Mouse (Mus musculus): Measurements from ENCODE around the gene Ints13. TPM values are rescaled to one million over a fixed set of nuclear protein-coding genes. Genes with fewer than 3 reads are reported as not detected.

Ints13 gene
- polyA plus RNA-seq, 1 experiment = 18.4 TPM

DNA sequence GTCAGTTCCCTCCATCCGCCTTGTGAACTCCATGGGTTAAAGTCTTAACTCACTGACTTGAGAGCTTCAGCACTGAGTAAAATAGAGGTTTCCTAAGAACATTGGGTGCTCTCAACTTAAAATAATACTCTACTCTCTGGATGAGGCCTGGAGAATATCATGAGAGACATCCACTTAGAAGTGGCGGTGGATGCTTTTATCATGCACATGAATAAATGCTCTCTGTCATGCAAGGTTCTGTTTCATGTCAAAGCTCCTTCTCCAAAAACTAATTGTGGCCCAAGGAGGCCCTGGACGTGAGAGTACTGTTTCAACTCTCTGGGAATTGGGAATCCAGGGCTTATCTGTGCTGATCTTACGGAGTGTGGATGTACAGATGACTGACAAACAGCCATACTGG, 40.5 kb downstream of the Ints13 start:
- no peak overlapping the region for H3K4me3 ChIP-seq
- no peak for TF ChIP-seq SRF (IDR thresholded peaks at IDR 0.05; ENCODE audit: control insufficient read depth, insufficient read length, low read depth)
- no peak for TF ChIP-seq TCF3 (IDR thresholded peaks at IDR 0.05; ENCODE audit: insufficient read length, low read depth)
- no peak for TF ChIP-seq USF1 (IDR thresholded peaks at IDR 0.05; ENCODE audit: low read depth)
- TF ChIP-seq MYOG (IDR thresholded peaks at IDR 0.05; ENCODE audit: control insufficient read depth in 1 of 3, insufficient read depth in 1 of 3, insufficient read length in 2 of 3, low read depth in 2 of 3) = no peak
- no peak for TF ChIP-seq POLR2A (IDR thresholded peaks at IDR 0.05; ENCODE audit: insufficient read length, low read depth)
- TF ChIP-seq TCF12 (IDR thresholded peaks at IDR 0.05; ENCODE audit: insufficient read depth, poor library complexity, severe bottlenecking) = no peak
- TF ChIP-seq CEBPB (IDR thresholded peaks at IDR 0.05; ENCODE audit: insufficient read depth, poor library complexity, severe bottlenecking) = no peak
- no peak for TF ChIP-seq MYOD1 (IDR thresholded peaks at IDR 0.05; ENCODE audit: control insufficient read depth in 1 of 3, insufficient read length in 2 of 3, low read depth in 2 of 3)
- no peak overlapping the region for H3K4me2 ChIP-seq (ENCODE audit: low read depth)
- no peaks in the 10 kb centered on the region for H3K27me3 ChIP-seq (ENCODE audit: control insufficient read depth, insufficient read depth, insufficient read length)
- no peaks in the 10 kb centered on the region for H3K36me3 ChIP-seq (ENCODE audit: control insufficient read depth, insufficient read depth)
- no peaks in the 10 kb centered on the region for H3K79me2 ChIP-seq (ENCODE audit: control insufficient read depth, insufficient read depth)
- no peak overlapping the region for H3ac ChIP-seq (ENCODE audit: control insufficient read depth, insufficient read length)

DNA sequence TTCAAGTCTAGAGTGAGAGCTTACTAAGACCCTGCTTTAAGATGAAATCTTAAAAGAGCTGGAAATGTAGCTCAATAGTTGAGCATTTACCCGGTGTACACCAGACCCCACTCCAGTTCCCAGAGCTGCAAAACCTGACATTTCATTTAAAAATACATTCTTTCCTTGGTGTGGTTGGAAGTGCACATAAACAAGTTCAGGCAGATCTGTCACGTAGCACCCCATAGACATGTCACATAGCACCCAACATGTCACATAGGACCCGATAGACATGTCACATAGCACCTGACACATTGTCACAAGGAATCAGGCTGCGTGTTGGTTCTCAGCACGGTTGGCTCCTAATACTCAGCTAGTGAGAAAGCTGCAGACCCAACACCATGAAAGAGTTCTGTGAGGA, 42.1 kb downstream of the Ints13 start:
- Histone ChIP-seq H3K4me2 (ENCODE audit: low read depth) (no peak overlapping the region), H3K36me3 (ENCODE audit: control insufficient read depth, insufficient read depth) (no peaks in the 10 kb centered on the region), H3ac (ENCODE audit: control insufficient read depth, insufficient read length) (no peak overlapping the region), H3K79me2 (ENCODE audit: control insufficient read depth, insufficient read depth) (no peaks in the 10 kb centered on the region), H3K27me3 (ENCODE audit: control insufficient read depth, insufficient read depth, insufficient read length) (no peaks in the 10 kb centered on the region), H3K4me3 (no peak overlapping the region)
- TF ChIP-seq REST (IDR thresholded peaks at IDR 0.05; ENCODE audit: insufficient read depth, insufficient read length) (no peak), MYOG (IDR thresholded peaks at IDR 0.05; ENCODE audit: control insufficient read depth in 1 of 3, insufficient read depth in 1 of 3, insufficient read length in 2 of 3, low read depth in 2 of 3) (no peak), TCF3 (IDR thresholded peaks at IDR 0.05; ENCODE audit: insufficient read length, low read depth) (no peak), CEBPB (IDR thresholded peaks at IDR 0.05; ENCODE audit: insufficient read depth, poor library complexity, severe bottlenecking) (no peak), USF1 (IDR thresholded peaks at IDR 0.05; ENCODE audit: low read depth) (no peak), SRF (IDR thresholded peaks at IDR 0.05; ENCODE audit: control insufficient read depth, insufficient read length, low read depth) (no peak), MYOD1 (IDR thresholded peaks at IDR 0.05; ENCODE audit: control insufficient read depth in 1 of 3, insufficient read length in 2 of 3, low read depth in 2 of 3) (no peak), POLR2A (IDR thresholded peaks at IDR 0.05; ENCODE audit: insufficient read length, low read depth) (no peak), TCF12 (IDR thresholded peaks at IDR 0.05; ENCODE audit: insufficient read depth, poor library complexity, severe bottlenecking) (no peak), POLR2AphosphoS2 (IDR thresholded peaks at IDR 0.05; ENCODE audit: insufficient read length, low read depth) (no peak), MAX (IDR thresholded peaks at IDR 0.05; ENCODE audit: low read depth) (no peak), E2F4 (IDR thresholded peaks at IDR 0.05; ENCODE audit: insufficient read depth) (no peak)

DNA sequence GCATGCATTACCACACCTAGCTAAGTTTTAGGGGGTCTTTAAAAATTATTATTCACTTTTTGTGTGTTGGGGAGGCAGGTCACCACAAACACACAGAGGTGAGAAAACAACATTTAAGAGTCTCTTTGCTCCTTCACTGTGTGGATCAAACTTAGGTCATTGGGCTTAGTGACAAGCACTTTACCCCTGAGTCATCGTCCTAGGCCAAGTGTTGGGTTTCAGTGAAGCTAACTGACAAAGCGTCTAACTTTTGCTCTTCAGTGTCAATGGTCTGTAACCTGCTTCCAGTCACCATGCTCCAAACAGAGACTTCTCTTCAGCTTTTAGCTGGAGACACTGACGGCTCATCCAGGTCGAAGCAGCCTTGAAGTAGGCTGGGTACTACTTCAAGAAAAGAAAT, 44.5 kb downstream of the Ints13 start:
- Histone ChIP-seq H3ac (ENCODE audit: control insufficient read depth, insufficient read length) (no peak overlapping the region), H3K27me3 (ENCODE audit: control insufficient read depth, insufficient read depth, insufficient read length) (no peaks in the 10 kb centered on the region), H3K79me2 (ENCODE audit: control insufficient read depth, insufficient read depth) (no peaks in the 10 kb centered on the region), H3K4me2 (ENCODE audit: low read depth) (peak overlapping the region; percentile 39), H3K36me3 (ENCODE audit: control insufficient read depth, insufficient read depth) (no peaks in the 10 kb centered on the region), H3K4me3 (no peak overlapping the region)
- TF ChIP-seq MYOD1 (IDR thresholded peaks at IDR 0.05; ENCODE audit: control insufficient read depth in 1 of 3, insufficient read length in 2 of 3, low read depth in 2 of 3) (no peak), E2F4 (IDR thresholded peaks at IDR 0.05; ENCODE audit: insufficient read depth) (no peak), CEBPB (IDR thresholded peaks at IDR 0.05; ENCODE audit: insufficient read depth, poor library complexity, severe bottlenecking) (no peak), TCF3 (IDR thresholded peaks at IDR 0.05; ENCODE audit: insufficient read length, low read depth) (no peak), SRF (IDR thresholded peaks at IDR 0.05; ENCODE audit: control insufficient read depth, insufficient read length, low read depth) (no peak)

DNA sequence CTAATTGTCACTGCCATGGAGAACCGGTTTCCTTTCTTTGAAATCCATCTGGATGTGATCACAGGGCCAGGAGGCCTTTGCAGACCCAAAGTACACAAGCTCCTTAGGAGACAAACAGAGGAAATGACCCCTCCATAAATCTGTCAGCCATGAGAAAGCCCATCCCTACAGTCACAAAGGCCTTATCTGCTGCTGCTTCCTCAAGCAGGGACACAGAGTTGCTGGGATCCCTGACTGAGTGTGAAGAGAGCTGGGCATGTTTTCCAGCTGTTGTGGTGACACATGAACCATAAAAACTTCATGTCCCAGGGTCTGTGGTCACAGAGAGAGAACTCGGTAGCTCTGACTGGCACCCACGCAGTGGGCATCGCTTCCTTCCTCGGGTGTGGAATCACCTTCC, 46.9 kb downstream of the Ints13 start:
- Histone ChIP-seq H3K27me3 (ENCODE audit: control insufficient read depth, insufficient read depth, insufficient read length) (no peaks in the 10 kb centered on the region), H3K36me3 (ENCODE audit: control insufficient read depth, insufficient read depth) (no peaks in the 10 kb centered on the region), H3K79me2 (ENCODE audit: control insufficient read depth, insufficient read depth) (no peaks in the 10 kb centered on the region), H3ac (ENCODE audit: control insufficient read depth, insufficient read length) (no peak overlapping the region), H3K4me2 (ENCODE audit: low read depth) (peak overlapping the region; percentile 54), H3K4me3 (no peak overlapping the region)
- TF ChIP-seq POLR2AphosphoS2 (IDR thresholded peaks at IDR 0.05; ENCODE audit: insufficient read length, low read depth) (no peak), MYOD1 (IDR thresholded peaks at IDR 0.05; ENCODE audit: control insufficient read depth in 1 of 3, insufficient read length in 2 of 3, low read depth in 2 of 3) (peak in 2 of 3 experiments; percentile 68), POLR2A (IDR thresholded peaks at IDR 0.05; ENCODE audit: insufficient read length, low read depth) (no peak), USF1 (IDR thresholded peaks at IDR 0.05; ENCODE audit: low read depth) (no peak), TCF3 (IDR thresholded peaks at IDR 0.05; ENCODE audit: insufficient read length, low read depth) (peak; percentile 2), TCF12 (IDR thresholded peaks at IDR 0.05; ENCODE audit: insufficient read depth, poor library complexity, severe bottlenecking) (peak; percentile 36), CEBPB (IDR thresholded peaks at IDR 0.05; ENCODE audit: insufficient read depth, poor library complexity, severe bottlenecking) (no peak), MYOG (IDR thresholded peaks at IDR 0.05; ENCODE audit: control insufficient read depth in 1 of 3, insufficient read depth in 1 of 3, insufficient read length in 2 of 3, low read depth in 2 of 3) (peak in 1 of 3 experiments; percentile 58), REST (IDR thresholded peaks at IDR 0.05; ENCODE audit: insufficient read depth, insufficient read length) (no peak), SRF (IDR thresholded peaks at IDR 0.05; ENCODE audit: control insufficient read depth, insufficient read length, low read depth) (no peak), E2F4 (IDR thresholded peaks at IDR 0.05; ENCODE audit: insufficient read depth) (no peak), MAX (IDR thresholded peaks at IDR 0.05; ENCODE audit: low read depth) (no peak)

DNA sequence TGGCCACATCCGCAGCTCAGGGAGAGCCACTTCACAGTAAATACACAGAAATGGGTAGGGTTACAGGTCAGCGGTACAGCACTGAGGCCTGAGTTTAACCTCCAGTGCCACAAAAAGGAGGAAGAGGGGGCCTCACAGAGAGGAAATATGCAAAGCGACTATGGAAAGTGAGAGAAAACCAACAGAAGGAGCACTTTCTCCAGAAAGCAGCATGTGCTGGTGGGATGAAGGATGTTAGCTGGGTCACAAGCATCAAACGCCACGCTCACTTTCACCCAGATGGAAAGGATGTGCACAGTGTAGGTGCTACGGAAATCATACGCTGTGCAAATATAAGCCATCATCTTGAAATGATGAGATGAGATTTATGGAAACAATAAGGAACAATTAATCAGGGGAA, 47.3 kb downstream of the Ints13 start:
- no peaks in the 10 kb centered on the region for H3K27me3 ChIP-seq (ENCODE audit: control insufficient read depth, insufficient read depth, insufficient read length)
- TF ChIP-seq E2F4 (IDR thresholded peaks at IDR 0.05; ENCODE audit: insufficient read depth) = no peak
- TF ChIP-seq MYOD1 (IDR thresholded peaks at IDR 0.05; ENCODE audit: control insufficient read depth in 1 of 3, insufficient read length in 2 of 3, low read depth in 2 of 3) = no peak
- no peak for TF ChIP-seq TCF3 (IDR thresholded peaks at IDR 0.05; ENCODE audit: insufficient read length, low read depth)
- no peak for TF ChIP-seq MAX (IDR thresholded peaks at IDR 0.05; ENCODE audit: low read depth)
- TF ChIP-seq USF1 (IDR thresholded peaks at IDR 0.05; ENCODE audit: low read depth) = no peak
- TF ChIP-seq TCF12 (IDR thresholded peaks at IDR 0.05; ENCODE audit: insufficient read depth, poor library complexity, severe bottlenecking) = no peak
- TF ChIP-seq POLR2A (IDR thresholded peaks at IDR 0.05; ENCODE audit: insufficient read length, low read depth) = no peak

More for the DNA sequence above, 47.3 kb downstream of the Ints13 start:
- Histone ChIP-seq H3K4me2 (ENCODE audit: low read depth) (peak overlapping the region; percentile 54), H3K79me2 (ENCODE audit: control insufficient read depth, insufficient read depth) (no peaks in the 10 kb centered on the region), H3ac (ENCODE audit: control insufficient read depth, insufficient read length) (no peak overlapping the region), H3K36me3 (ENCODE audit: control insufficient read depth, insufficient read depth) (no peaks in the 10 kb centered on the region), H3K4me3 (no peak overlapping the region)
